Mouse (Mus musculus): ENCODE results near the gene Spock2. TPM values are rescaled to one million over a fixed set of nuclear protein-coding genes. Genes with fewer than 3 reads are reported as not detected.
"Not testable (repeated sequence)": the region's sequence is repeated elsewhere in the genome, so short reads cannot be mapped to it uniquely, and the experiment has no call there.

Gene Spock2
- polyA plus RNA-seq, 1 experiment from 2014 or later: 103 TPM

GRCm38 (mm10) chr10:60161397-60161796 is 55.4 kb downstream of the Spock2 start:
- not testable (repeated sequence) for H3K36me3 ChIP-seq; H3K4me3 ChIP-seq; H3K27ac ChIP-seq (replicated peaks); H3K4me2 ChIP-seq; ATAC-seq (ENCODE audit: low read depth); H3K9me3 ChIP-seq; H3K4me1 ChIP-seq (replicated peaks); H3K9ac ChIP-seq; H3K27me3 ChIP-seq
- 58% methylated on average over 3 of the region's 3 CpGs for WGBS

- not testable (repeated sequence) for H3K27me3 ChIP-seq; H3K9me3 ChIP-seq; H3K4me2 ChIP-seq; H3K36me3 ChIP-seq; H3K4me3 ChIP-seq; ATAC-seq (ENCODE audit: low read depth); H3K27ac ChIP-seq (replicated peaks); H3K9ac ChIP-seq; H3K4me1 ChIP-seq (replicated peaks)
- WGBS: 83% methylated on average over 8 of the region's 8 CpGs
Measured at GRCm38 (mm10) chr10:60162184-60162972, 56.4 kb downstream of the Spock2 start.

GRCm38 (mm10) chr10:60162973-60163255 is 56.9 kb downstream of the Spock2 start:
- no peaks in the 10 kb centered on the region for H3K9me3 ChIP-seq
- no peaks in the 10 kb centered on the region for H3K4me1 ChIP-seq (replicated peaks)
- H3K27me3 ChIP-seq: no peaks in the 10 kb centered on the region
- no peak overlapping the region for H3K27ac ChIP-seq (replicated peaks)
- H3K4me2 ChIP-seq: no peak overlapping the region
- WGBS: 95% methylated on average over 6 of the region's 6 CpGs
- H3K9ac ChIP-seq: no peak overlapping the region
- ATAC-seq (ENCODE audit: low read depth): no peak
- no peak overlapping the region for H3K4me3 ChIP-seq
- no peaks in the 10 kb centered on the region for H3K36me3 ChIP-seq

GRCm38 (mm10) chr10:60164869-60165268 is 58.9 kb downstream of the Spock2 start:
- ATAC-seq (ENCODE audit: low read depth): no peak
- WGBS: 61% methylated on average over 1 of the region's 1 CpGs
- H3K36me3 ChIP-seq: no peaks in the 10 kb centered on the region

GRCm38 (mm10) chr10:60166068-60166467 is 60.0 kb downstream of the Spock2 start:
- Histone ChIP-seq H3K27me3 (no peaks in the 10 kb centered on the region), H3K4me3 (no peak overlapping the region), H3K4me1 (replicated peaks) (peaks cover 6% of the 10 kb centered on the region), H3K36me3 (no peaks in the 10 kb centered on the region), H3K27ac (replicated peaks) (no peak overlapping the region), H3K4me2 (no peak overlapping the region), H3K9ac (no peak overlapping the region), H3K9me3 (no peaks in the 10 kb centered on the region)
- no peak for ATAC-seq (ENCODE audit: low read depth)
- WGBS: 18% methylated on average over 3 of the region's 3 CpGs

More at GRCm38 (mm10) chr10:60164869-60165268, 58.9 kb downstream of the Spock2 start:
- H3K9me3 ChIP-seq: no peaks in the 10 kb centered on the region
- no peaks in the 10 kb centered on the region for H3K4me1 ChIP-seq (replicated peaks)
- no peak overlapping the region for H3K4me3 ChIP-seq
- no peak overlapping the region for H3K27ac ChIP-seq (replicated peaks)
- no peaks in the 10 kb centered on the region for H3K27me3 ChIP-seq
- H3K4me2 ChIP-seq: no peak overlapping the region
- H3K9ac ChIP-seq: no peak overlapping the region

GRCm38 (mm10) chr10:60168306-60168705 is 62.3 kb downstream of the Spock2 start:
- Histone ChIP-seq H3K4me1 (replicated peaks) (peaks cover 13% of the 10 kb centered on the region), H3K36me3 (no peaks in the 10 kb centered on the region), H3K27ac (replicated peaks) (no peak overlapping the region), H3K9me3 (no peaks in the 10 kb centered on the region), H3K9ac (no peak overlapping the region), H3K4me2 (no peak overlapping the region), H3K27me3 (no peaks in the 10 kb centered on the region), H3K4me3 (no peak overlapping the region)
- WGBS: 84% methylated on average over 2 of the region's 2 CpGs
- ATAC-seq (ENCODE audit: low read depth): no peak

- no peaks in the 10 kb centered on the region for H3K27me3 ChIP-seq
- ATAC-seq (ENCODE audit: low read depth): no peak
- WGBS: 54% methylated on average over 3 of the region's 3 CpGs
- H3K9ac ChIP-seq: no peak overlapping the region
- H3K4me2 ChIP-seq: no peak overlapping the region
- H3K36me3 ChIP-seq: no peaks in the 10 kb centered on the region
- H3K9me3 ChIP-seq: no peaks in the 10 kb centered on the region
- H3K4me1 ChIP-seq (replicated peaks): peaks cover 13% of the 10 kb centered on the region
- H3K4me3 ChIP-seq: no peak overlapping the region
- H3K27ac ChIP-seq (replicated peaks): no peak overlapping the region
Measured at GRCm38 (mm10) chr10:60168960-60169359, 62.9 kb downstream of the Spock2 start.

GRCm38 (mm10) chr10:60170326-60171089 is 64.5 kb downstream of the Spock2 start:
- H3K4me1 ChIP-seq (replicated peaks): peaks cover 15% of the 10 kb centered on the region
- H3K4me3 ChIP-seq: no peak overlapping the region
- no peaks in the 10 kb centered on the region for H3K27me3 ChIP-seq
- no peak overlapping the region for H3K27ac ChIP-seq (replicated peaks)
- no peak overlapping the region for H3K4me2 ChIP-seq
- H3K9ac ChIP-seq: no peak overlapping the region
- 70% methylated on average over 10 of the region's 10 CpGs for WGBS
- no peaks in the 10 kb centered on the region for H3K9me3 ChIP-seq
- no peaks in the 10 kb centered on the region for H3K36me3 ChIP-seq
- peak; percentile 23; the same call in 1 of the 2 replicates for ATAC-seq (ENCODE audit: low read depth)

GRCm38 (mm10) chr10:60171368-60171767 is 65.3 kb downstream of the Spock2 start:
- Histone ChIP-seq H3K4me1 (replicated peaks) (peaks cover 17% of the 10 kb centered on the region), H3K9ac (no peak overlapping the region), H3K4me3 (no peak overlapping the region), H3K36me3 (no peaks in the 10 kb centered on the region), H3K27me3 (no peaks in the 10 kb centered on the region), H3K4me2 (no peak overlapping the region), H3K9me3 (no peaks in the 10 kb centered on the region), H3K27ac (replicated peaks) (no peak overlapping the region)
- ATAC-seq (ENCODE audit: low read depth): no peak
- 93% methylated on average over 5 of the region's 5 CpGs for WGBS

- Histone ChIP-seq H3K9me3 (no peaks in the 10 kb centered on the region), H3K4me1 (replicated peaks) (peaks cover 17% of the 10 kb centered on the region), H3K4me3 (no peak overlapping the region), H3K27ac (replicated peaks) (no peak overlapping the region), H3K4me2 (no peak overlapping the region), H3K27me3 (no peaks in the 10 kb centered on the region), H3K9ac (no peak overlapping the region), H3K36me3 (no peaks in the 10 kb centered on the region)
- 91% methylated on average over 4 of the region's 4 CpGs for WGBS
- ATAC-seq (ENCODE audit: low read depth): no peak
Measured at GRCm38 (mm10) chr10:60172306-60172705, 66.3 kb downstream of the Spock2 start.

GRCm38 (mm10) chr10:60173035-60173434 is 67.0 kb downstream of the Spock2 start:
- no peak overlapping the region for H3K4me2 ChIP-seq
- peaks cover 17% of the 10 kb centered on the region for H3K4me1 ChIP-seq (replicated peaks)
- H3K9me3 ChIP-seq: no peaks in the 10 kb centered on the region
- ATAC-seq (ENCODE audit: low read depth): 0 out of 2 replicates have a peak, but pooled peaks have one; percentile 15
- H3K36me3 ChIP-seq: no peaks in the 10 kb centered on the region
- H3K9ac ChIP-seq: no peak overlapping the region
- H3K27ac ChIP-seq (replicated peaks): no peak overlapping the region
- H3K4me3 ChIP-seq: no peak overlapping the region
- 61% methylated on average over 10 of the region's 10 CpGs for WGBS
- no peaks in the 10 kb centered on the region for H3K27me3 ChIP-seq

GRCm38 (mm10) chr10:60174506-60174905 is 68.5 kb downstream of the Spock2 start:
- 78% methylated on average over 3 of the region's 3 CpGs for WGBS
- Histone ChIP-seq H3K9me3 (no peaks in the 10 kb centered on the region), H3K36me3 (no peaks in the 10 kb centered on the region), H3K27me3 (no peaks in the 10 kb centered on the region), H3K27ac (replicated peaks) (no peak overlapping the region), H3K4me1 (replicated peaks) (peaks cover 17% of the 10 kb centered on the region), H3K9ac (no peak overlapping the region), H3K4me2 (no peak overlapping the region), H3K4me3 (no peak overlapping the region)
- ATAC-seq (ENCODE audit: low read depth): no peak
